Mouse (Mus musculus) c-Kit-positive CD71-positive TER-119-negative erythroid progenitor cells, embryonic 14.5 days (primary cell): Measurements from ENCODE around the gene Dnajc5g.

ENCODE experiments used
- DNase-seq: peaks from one replicate; pipeline ENCODE4 v3.0.0-alpha.2; 2013; ENCODE audit warnings: low read depth

Gene Dnajc5g

DNA sequence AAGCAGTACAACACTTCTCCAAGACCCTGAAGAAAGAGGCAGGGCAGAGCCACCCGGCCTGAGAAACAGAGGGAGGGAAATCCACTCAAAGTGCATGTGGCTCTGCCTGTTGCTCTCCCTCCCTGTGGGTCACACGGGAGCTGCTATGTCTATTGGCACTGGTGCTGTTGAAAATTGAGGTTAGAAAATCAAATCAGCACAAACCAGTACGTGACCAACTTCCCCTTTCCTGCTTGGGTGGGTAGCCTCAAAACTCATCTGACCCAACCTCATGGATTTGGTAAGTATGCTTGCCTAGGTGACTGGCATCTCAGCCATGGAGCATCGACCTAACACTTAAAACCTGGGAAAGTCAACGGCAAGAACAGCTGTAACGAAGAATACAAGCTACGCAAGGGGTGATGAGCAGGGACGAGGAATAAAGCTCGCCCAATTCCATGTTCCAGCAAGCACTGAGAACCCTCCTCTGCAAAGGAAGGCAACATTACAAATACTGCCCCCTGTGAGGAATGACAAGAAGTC, at the start of gene Dnajc5g:
Gene Dnajc5g (plus strand): TSS at position 472 of the 522 bp plus-strand sequence.
- DNase-seq = no peak

- no peak for DNase-seq
These were observed 36.3 kb upstream of the Dnajc5g start for GRCm38 (mm10) chr5:31069810-31070209.

DNA sequence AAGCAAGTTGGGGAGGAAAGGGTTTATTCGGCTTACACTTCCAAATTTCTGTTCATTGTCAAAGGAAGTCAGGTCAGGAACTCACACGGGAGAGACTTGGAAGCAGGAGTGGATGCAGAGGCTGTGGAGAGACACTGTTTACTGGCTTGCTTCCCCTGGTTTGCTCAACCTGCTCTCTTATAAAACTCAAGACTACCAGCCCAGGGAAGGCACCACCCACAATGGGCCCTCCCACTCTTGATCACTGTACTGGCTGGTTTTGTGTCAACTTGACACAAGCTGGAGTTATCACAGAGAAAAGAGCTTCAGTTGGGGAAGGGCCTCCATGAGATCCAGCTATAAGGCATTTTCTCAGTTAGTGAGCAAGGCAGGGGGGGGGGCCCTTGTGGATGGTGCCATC, 35.0 kb upstream of the Dnajc5g start:
- DNase-seq = no peak

DNA sequence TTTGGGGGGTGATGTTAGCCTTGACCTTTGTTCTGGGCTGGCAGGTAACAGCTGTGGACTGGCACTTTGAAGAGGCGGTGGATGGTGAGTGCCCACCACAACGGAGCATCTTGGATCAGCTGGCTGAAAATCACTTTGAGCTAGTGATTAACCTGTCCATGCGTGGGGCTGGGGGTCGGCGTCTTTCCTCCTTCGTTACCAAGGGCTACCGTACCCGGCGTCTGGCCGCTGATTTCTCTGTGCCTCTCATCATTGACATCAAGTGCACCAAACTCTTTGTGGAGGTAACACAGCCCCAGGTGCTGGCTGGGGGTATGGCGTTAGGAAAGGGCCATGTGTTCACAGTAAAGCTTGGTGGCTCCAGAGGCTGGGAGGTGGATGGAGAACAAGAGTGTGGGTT, 34.3 kb upstream of the Dnajc5g start:
- DNase-seq = no peak

GRCm38 (mm10) chr5:31073176-31073575, 32.9 kb upstream of the Dnajc5g start:
- no peak for DNase-seq

DNA sequence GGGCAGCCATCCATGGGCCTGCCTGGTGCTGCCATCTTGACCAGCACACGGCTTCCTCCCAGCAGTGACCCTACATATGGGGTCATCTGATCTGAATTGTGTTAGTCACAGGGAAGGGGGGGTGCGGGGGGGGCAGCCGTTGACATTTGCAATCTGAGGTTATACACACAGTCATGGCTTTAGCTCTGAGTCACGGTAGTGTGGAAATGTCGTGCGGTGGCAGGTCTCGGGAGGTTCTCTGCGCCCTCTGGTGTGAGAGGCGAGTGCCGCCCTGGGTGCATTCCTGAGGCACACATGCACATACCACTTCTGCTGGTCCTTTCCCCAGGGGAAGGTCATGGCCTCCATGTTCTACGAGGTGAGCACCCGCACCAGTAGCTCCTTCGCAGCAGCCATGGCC, 29.7 kb upstream of the Dnajc5g start:
- DNase-seq = no peak

- no peak for DNase-seq
These were observed 25.9 kb upstream of the Dnajc5g start for GRCm38 (mm10) chr5:31080059-31080794.

DNA sequence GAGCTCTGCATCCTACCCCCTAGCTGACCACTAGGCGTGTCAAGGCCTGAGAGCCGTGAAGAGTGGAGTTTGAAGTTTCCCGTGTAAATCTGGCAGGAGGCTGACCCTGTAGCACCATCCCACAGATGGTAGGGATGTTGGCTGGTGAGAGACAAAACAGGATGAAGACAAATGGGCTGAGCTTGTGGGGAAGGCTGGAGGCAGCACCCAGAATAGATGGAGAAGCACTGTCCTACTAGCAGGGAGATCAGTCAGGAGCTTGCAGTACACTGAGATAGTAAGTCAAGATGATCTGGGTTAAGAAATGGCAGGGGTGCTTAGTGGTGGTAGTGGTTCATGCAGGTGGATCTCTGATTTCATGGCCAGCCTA, 25.3 kb upstream of the Dnajc5g start:
- DNase-seq = no peak

- DNase-seq = peak; percentile 50
These were observed 24.7 kb upstream of the Dnajc5g start for GRCm38 (mm10) chr5:31081386-31081785.

- peak; percentile 53 for DNase-seq
These were observed 23.7 kb upstream of the Dnajc5g start for GRCm38 (mm10) chr5:31082355-31082754.

DNA sequence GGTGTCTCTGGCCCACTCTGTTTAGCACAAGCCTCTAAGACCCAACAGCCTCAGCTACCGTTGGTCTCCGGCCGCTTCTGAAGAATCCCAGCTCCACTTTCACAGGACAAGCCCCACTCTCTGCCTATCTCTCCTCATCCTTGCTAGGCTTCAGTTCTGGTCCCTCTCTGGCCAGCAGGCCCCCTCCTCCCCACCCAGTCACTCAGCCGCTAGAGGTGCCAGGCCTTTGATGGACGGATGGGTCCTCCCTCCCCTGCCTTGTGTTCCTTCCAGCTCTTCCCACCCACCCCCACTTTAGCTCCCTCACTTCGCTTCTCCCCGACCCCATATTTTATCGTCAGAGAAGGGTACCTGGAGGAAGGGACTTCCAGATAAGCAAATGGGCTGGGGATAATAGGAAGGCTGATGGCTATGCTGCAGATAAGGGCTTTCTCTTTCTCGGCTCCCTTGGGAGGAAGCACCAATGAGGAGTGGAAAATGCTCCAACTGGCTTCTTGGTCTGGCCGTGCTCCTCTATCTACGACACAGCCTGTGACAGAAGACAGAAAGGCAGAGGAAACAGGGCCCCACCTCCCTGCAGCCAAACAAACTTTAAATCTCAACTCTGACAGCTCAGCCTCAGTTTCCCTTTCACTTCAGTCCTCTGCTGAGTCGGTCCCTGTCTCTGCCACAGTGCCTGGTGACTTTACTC, 23.0 kb upstream of the Dnajc5g start:
- DNase-seq = no peak

- DNase-seq = no peak
These were observed 22.1 kb upstream of the Dnajc5g start for GRCm38 (mm10) chr5:31083949-31084348.

DNA sequence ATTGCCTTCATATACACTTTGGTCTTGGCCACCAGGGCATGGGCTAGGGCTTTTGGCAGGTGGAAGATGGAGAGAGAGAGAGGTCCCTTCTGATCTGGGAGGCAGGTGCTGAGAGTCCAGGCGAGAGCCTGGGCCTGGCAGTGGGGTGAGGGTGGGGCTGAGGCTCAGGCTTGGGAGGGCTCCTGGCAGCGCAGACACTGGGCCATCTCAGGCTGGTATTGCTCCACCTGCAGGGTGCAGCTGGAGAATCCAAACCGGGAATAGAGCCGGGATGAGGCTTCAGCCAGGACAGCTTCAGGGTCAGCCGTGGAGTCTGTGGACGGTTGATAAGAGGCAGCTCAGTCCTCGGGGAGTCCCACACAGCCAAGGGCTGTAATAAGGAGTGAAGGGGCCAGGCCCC, 19.5 kb upstream of the Dnajc5g start:
- DNase-seq = no peak

DNA sequence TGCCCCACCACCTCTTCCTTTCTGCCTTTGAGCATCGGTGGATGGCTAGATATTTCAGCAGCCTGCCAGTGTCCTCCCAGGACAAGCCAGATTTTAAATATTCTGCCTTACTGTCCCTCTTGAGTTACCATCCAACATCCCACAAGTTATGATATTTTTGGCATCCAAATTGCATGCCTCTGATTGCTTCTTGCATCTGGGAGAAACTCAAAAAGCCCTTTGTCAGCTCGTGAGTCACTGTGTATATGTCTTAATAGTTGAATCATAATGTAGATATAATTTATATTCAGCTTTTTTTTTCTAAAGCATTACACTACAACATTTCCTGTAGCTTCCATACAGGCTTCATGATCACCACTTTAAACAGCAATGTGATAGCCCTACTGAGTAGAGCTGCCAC, 19.0 kb upstream of the Dnajc5g start:
- no peak for DNase-seq

DNA sequence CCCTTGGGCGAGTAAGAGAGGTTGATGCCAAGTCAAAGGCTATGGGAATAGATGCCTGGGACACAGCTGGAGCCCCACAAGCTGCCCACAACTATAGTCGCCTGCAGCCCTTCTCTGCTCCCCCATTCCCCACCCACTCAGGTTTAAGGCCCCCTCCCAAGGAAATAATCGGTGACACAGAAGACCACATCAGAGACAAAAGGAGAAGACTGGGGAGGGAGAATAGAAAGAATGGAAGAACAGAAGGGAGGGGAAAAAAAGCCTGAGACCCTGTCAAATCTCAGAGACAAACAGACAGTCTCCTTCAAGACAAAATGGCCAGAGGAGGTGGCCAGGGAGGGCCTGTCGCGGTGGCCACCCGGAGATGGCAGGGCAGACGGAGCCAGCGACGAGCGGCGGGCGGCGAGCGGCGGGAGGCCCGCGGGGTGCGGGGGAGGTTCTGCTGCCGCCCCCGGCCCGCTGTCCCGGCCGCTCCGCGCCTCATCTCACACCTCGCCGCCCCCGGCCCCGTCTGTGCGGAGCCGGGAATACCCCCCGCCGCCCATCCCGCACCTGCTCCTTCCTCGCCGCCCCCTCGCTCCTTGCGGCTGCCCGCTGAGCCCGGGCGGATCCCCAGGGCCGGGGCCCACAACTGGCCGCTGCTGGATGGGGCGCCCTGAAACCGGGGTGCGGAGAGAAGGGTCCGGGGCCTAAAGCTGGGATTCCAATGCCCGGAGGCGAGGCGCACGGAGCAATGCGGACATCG, 13.7 kb upstream of the Dnajc5g start:
- no peak for DNase-seq

- no peak for DNase-seq
These were observed 12.7 kb upstream of the Dnajc5g start for GRCm38 (mm10) chr5:31093151-31094041.

- no peak for DNase-seq
These were observed 11.8 kb upstream of the Dnajc5g start for GRCm38 (mm10) chr5:31094100-31094798.

DNA sequence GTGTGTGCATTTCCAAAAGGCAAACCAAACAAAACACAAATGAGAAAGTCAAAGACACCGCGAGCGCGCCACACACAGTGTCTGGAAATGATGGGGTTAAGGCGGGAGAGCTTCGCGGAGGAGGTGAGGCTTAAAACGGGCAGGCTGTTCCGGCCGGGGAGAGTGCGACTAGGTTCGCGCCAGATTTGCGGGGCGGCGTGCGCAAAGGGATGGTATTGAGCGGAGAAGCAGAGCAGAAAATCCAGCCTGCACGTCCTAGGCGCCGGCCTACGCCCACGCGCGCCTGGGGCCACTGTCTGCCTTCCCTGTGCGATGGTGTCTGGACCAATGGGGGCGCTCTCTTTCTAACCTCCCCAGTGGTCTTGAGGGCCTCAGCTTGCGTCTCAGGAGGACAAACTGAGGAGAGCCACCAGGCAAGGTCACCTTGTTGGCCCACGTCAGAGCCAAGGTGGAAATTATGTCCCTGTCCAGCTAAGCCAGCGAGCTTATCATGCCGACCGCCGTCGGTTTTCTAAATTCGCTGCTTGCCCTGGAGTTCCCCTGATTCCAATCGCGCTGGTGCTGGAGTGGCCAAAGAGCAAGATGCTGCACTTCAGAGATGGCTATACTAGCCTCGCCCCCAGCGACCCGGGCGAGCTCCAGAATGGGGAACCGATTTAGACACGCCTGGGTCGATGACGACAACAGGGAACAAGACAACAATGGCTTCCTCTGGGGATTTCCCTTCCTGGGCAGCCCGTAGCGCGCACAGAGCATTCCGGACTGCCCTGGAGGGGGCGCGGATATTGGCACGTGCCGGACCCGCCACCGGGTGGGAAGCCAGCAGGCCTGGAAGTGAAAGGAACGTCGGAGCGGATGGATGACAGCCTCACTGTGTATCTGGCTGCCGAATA, 11.0 kb upstream of the Dnajc5g start:
- DNase-seq = no peak

- no peak for DNase-seq
These were observed 10.2 kb upstream of the Dnajc5g start for GRCm38 (mm10) chr5:31095711-31096480.
